Mouse (Mus musculus): ENCODE data around the gene Isy1. TPM values are rescaled to one million over a fixed set of nuclear protein-coding genes. Genes with fewer than 3 reads are reported as not detected.

Gene Isy1
- polyA plus RNA-seq, 1 experiment, result 44.4 TPM

DNA sequence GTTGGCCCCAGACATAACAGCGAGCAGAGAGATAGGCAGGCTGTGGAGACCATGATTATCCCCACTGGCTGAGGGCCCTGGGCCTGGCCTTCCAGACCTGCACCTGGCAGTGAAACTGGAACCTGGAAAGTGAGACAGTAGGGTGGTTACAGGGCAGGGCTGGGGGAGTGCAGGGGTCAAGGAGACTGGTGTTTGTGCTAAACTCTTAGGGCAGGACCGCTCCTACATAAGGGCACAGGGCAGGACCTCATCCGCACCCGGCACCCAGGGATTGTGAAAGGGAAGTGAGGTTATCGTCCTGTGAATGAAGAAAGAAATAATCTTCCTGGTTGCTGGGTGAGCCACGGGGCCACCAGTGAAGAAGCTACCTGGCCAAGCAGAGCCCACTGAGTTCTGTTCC lies 48.8 kb downstream of the Isy1 start:
- TF ChIP-seq MAX (IDR thresholded peaks at IDR 0.05), result no peak
- no peak for TF ChIP-seq FOSL1 (IDR thresholded peaks at IDR 0.05; ENCODE audit: insufficient read depth, low read length, poor library complexity, severe bottlenecking)
- no peak for TF ChIP-seq CEBPB (IDR thresholded peaks at IDR 0.05; ENCODE audit: low read depth)
- TF ChIP-seq MYOG (IDR thresholded peaks at IDR 0.05; ENCODE audit: control insufficient read depth, extremely low read depth, insufficient read length), result no peak
- TF ChIP-seq USF1 (IDR thresholded peaks at IDR 0.05; ENCODE audit: low read depth), result no peak
- no peak for TF ChIP-seq CTCF (IDR thresholded peaks at IDR 0.05; ENCODE audit: control insufficient read depth, insufficient read depth, insufficient read length)
- TF ChIP-seq MYOD1 (IDR thresholded peaks at IDR 0.05; ENCODE audit: control insufficient read depth, insufficient read length, low read depth), result no peak
- H3K79me3 ChIP-seq (ENCODE audit: low read depth), result no peaks in the 10 kb centered on the region
- no peaks in the 10 kb centered on the region for H3K36me3 ChIP-seq (ENCODE audit: control insufficient read depth, insufficient read depth)
- H3K4me3 ChIP-seq (ENCODE audit: insufficient read depth, poor library complexity, severe bottlenecking), result no peak overlapping the region
- H3K27me3 ChIP-seq (ENCODE audit: control insufficient read depth, insufficient read depth, insufficient read length), result no peaks in the 10 kb centered on the region
- no peaks in the 10 kb centered on the region for H3K79me2 ChIP-seq (ENCODE audit: control insufficient read depth, insufficient read depth)
- no peak overlapping the region for H3ac ChIP-seq (ENCODE audit: control insufficient read depth, insufficient read length, low read depth)

DNA sequence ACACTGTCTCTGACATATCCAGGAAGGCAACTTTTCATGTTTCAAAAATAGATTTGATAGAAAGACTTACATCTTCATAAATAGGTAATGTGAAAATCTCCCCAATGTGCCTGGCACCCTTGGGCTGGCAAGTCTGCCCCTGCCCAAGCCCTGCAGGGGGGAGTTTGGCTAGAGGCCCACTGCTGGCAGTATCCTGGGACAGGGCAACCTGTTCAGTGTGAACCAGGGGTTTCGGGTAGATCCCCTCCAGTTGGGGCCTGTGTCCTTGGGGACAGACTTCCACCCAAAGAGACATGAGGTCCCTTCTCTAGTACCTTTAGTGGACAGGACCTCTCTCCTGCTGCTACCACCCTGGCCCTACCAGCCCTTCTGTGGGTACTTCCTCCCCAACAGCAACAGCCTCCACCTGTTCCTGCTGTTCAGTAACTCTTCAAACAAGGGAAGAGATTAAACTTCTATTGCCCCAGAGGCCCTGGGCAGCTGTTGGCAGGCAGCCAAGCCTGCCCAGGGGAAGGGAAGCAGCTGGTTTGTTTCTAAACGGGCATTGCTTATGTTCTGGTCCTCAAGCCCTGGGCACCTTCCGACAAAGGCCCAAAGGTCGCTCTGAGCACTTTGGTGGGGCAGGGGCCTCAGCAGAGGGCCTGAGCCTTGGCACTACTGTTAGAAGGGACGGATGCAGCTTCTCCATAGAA lies 49.6 kb downstream of the Isy1 start:
- H3K79me3 ChIP-seq (ENCODE audit: low read depth), result no peaks in the 10 kb centered on the region
- H3ac ChIP-seq (ENCODE audit: control insufficient read depth, insufficient read length, low read depth), result no peak overlapping the region
- TF ChIP-seq USF1 (IDR thresholded peaks at IDR 0.05; ENCODE audit: low read depth) (no peak), CTCF (IDR thresholded peaks at IDR 0.05; ENCODE audit: control insufficient read depth, insufficient read depth, insufficient read length) (no peak), FOSL1 (IDR thresholded peaks at IDR 0.05; ENCODE audit: insufficient read depth, low read length, poor library complexity, severe bottlenecking) (no peak), MYOD1 (IDR thresholded peaks at IDR 0.05; ENCODE audit: control insufficient read depth, insufficient read length, low read depth) (peak; percentile 34)
- H3K36me3 ChIP-seq (ENCODE audit: control insufficient read depth, insufficient read depth), result no peaks in the 10 kb centered on the region
- H3K27me3 ChIP-seq (ENCODE audit: control insufficient read depth, insufficient read depth, insufficient read length), result no peaks in the 10 kb centered on the region
- no peaks in the 10 kb centered on the region for H3K79me2 ChIP-seq (ENCODE audit: control insufficient read depth, insufficient read depth)
- no peak overlapping the region for H3K4me3 ChIP-seq (ENCODE audit: insufficient read depth, poor library complexity, severe bottlenecking)

DNA sequence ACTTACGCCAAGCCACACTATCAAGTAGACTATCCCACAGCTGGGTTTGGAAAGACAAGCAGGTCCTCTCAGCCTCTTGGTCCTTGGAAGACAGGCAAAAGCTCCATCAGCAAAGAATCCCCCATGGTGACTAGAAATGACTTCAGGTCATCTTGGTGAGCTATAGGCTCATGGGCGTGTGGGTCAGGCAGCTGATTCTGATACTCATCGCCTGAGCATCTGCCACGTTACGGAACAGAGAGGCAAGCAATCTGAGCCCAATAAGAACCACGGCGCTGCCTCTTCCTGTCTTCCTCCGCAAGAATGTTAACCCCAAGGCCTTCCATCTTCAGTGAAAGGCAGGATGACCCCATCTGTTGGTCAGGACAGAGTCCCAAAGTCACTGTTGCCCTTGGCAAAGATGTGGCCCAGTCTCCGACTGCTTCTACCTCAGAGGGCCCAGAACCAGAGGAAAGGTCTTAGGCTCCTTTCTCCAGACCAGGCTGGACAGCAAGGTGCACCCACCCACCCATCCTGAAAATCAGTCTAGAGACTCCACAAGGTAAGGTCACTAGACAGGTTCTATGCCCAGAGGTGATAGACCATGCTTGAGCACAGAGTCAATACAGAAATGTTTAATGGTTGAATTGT lies 50.2 kb downstream of the Isy1 start:
- H3K36me3 ChIP-seq (ENCODE audit: control insufficient read depth, insufficient read depth), result no peaks in the 10 kb centered on the region
- TF ChIP-seq CEBPB (IDR thresholded peaks at IDR 0.05; ENCODE audit: low read depth) (no peak), CTCF (IDR thresholded peaks at IDR 0.05; ENCODE audit: control insufficient read depth, insufficient read depth, insufficient read length) (no peak), MYOG (IDR thresholded peaks at IDR 0.05; ENCODE audit: control insufficient read depth, extremely low read depth, insufficient read length) (no peak), USF1 (IDR thresholded peaks at IDR 0.05; ENCODE audit: low read depth) (no peak), FOSL1 (IDR thresholded peaks at IDR 0.05; ENCODE audit: insufficient read depth, low read length, poor library complexity, severe bottlenecking) (no peak), MAX (IDR thresholded peaks at IDR 0.05) (no peak), MYOD1 (IDR thresholded peaks at IDR 0.05; ENCODE audit: control insufficient read depth, insufficient read length, low read depth) (no peak)

DNA sequence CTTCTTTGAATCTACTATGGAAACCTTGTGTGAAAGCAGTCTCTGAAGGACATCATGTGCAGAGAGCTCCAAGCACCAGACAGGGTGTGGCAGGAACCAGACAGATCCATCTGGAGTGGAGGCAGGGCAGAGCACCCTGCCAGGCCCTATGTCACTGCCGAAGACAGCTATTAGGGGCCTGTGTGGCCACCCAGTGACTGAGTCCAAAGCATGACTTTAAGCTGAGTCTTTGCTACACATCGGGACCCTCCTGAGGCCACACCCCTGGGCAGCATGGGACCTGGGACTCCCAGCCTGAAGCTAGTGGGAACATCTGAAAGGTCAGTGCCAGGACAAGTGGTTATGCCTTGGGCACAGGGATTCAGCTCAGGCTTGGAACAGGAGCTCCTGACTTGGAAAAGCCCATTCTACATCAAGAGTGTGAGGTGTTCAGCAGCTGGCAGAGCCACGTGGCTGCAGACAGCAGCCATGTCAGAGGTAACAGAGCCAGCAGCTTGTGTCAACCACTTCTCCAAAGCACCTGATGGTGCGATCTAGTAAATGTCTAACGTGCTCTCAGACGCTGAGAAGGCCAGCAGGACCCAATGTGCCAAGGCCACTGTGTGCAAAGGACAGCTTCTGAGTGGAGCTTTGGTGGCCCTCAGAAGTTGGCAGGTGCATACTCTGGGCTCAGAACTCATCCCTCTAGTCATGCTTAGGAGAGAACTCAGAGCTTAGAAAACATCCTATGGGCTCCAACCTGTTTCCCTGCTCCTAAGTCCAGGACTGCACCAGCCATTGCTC lies 51.3 kb downstream of the Isy1 start:
- Histone ChIP-seq H3K36me3 (ENCODE audit: control insufficient read depth, insufficient read depth) (no peaks in the 10 kb centered on the region), H3ac (ENCODE audit: control insufficient read depth, insufficient read length, low read depth) (no peak overlapping the region), H3K79me2 (ENCODE audit: control insufficient read depth, insufficient read depth) (no peaks in the 10 kb centered on the region), H3K79me3 (ENCODE audit: low read depth) (no peaks in the 10 kb centered on the region), H3K27me3 (ENCODE audit: control insufficient read depth, insufficient read depth, insufficient read length) (no peaks in the 10 kb centered on the region), H3K4me3 (ENCODE audit: insufficient read depth, poor library complexity, severe bottlenecking) (no peak overlapping the region)
- no peak for TF ChIP-seq FOSL1 (IDR thresholded peaks at IDR 0.05; ENCODE audit: insufficient read depth, low read length, poor library complexity, severe bottlenecking)
- TF ChIP-seq CEBPB (IDR thresholded peaks at IDR 0.05; ENCODE audit: low read depth), result no peak
- TF ChIP-seq CTCF (IDR thresholded peaks at IDR 0.05; ENCODE audit: control insufficient read depth, insufficient read depth, insufficient read length), result no peak
- TF ChIP-seq MYOD1 (IDR thresholded peaks at IDR 0.05; ENCODE audit: control insufficient read depth, insufficient read length, low read depth), result no peak
- TF ChIP-seq MYOG (IDR thresholded peaks at IDR 0.05; ENCODE audit: control insufficient read depth, extremely low read depth, insufficient read length), result no peak
- no peak for TF ChIP-seq USF1 (IDR thresholded peaks at IDR 0.05; ENCODE audit: low read depth)
- no peak for TF ChIP-seq MAX (IDR thresholded peaks at IDR 0.05)

More for the DNA sequence above, 50.2 kb downstream of the Isy1 start:
- Histone ChIP-seq H3K79me3 (ENCODE audit: low read depth) (no peaks in the 10 kb centered on the region), H3K27me3 (ENCODE audit: control insufficient read depth, insufficient read depth, insufficient read length) (no peaks in the 10 kb centered on the region), H3K79me2 (ENCODE audit: control insufficient read depth, insufficient read depth) (no peaks in the 10 kb centered on the region), H3K4me3 (ENCODE audit: insufficient read depth, poor library complexity, severe bottlenecking) (no peak overlapping the region), H3ac (ENCODE audit: control insufficient read depth, insufficient read length, low read depth) (no peak overlapping the region)

DNA sequence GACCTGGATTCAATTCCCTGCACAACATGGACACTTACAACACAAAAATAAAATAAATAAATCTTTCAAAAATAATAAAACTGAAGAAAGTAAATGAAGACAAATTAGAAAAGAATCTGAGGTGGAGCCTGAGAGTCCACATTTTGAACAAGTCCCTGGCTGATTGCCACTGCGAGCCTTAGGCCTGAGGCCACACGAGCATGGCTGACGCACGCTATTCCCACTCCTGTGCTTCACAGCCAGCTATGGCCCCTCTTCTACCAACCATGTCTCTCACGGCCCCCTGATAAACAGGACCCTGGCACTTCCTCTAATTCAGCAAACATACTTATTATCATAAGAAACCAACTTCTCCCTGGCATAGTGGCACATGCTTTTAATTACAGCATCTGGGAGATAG lies 52.0 kb downstream of the Isy1 start:
- Histone ChIP-seq H3ac (ENCODE audit: control insufficient read depth, insufficient read length, low read depth) (no peak overlapping the region), H3K36me3 (ENCODE audit: control insufficient read depth, insufficient read depth) (no peaks in the 10 kb centered on the region), H3K4me3 (ENCODE audit: insufficient read depth, poor library complexity, severe bottlenecking) (no peak overlapping the region)

More for the DNA sequence above, 52.0 kb downstream of the Isy1 start:
- H3K79me2 ChIP-seq (ENCODE audit: control insufficient read depth, insufficient read depth), result no peaks in the 10 kb centered on the region
- TF ChIP-seq USF1 (IDR thresholded peaks at IDR 0.05; ENCODE audit: low read depth) (no peak), CTCF (IDR thresholded peaks at IDR 0.05; ENCODE audit: control insufficient read depth, insufficient read depth, insufficient read length) (no peak), MAX (IDR thresholded peaks at IDR 0.05) (no peak), FOSL1 (IDR thresholded peaks at IDR 0.05; ENCODE audit: insufficient read depth, low read length, poor library complexity, severe bottlenecking) (no peak), CEBPB (IDR thresholded peaks at IDR 0.05; ENCODE audit: low read depth) (no peak), MYOD1 (IDR thresholded peaks at IDR 0.05; ENCODE audit: control insufficient read depth, insufficient read length, low read depth) (no peak), MYOG (IDR thresholded peaks at IDR 0.05; ENCODE audit: control insufficient read depth, extremely low read depth, insufficient read length) (no peak)
- H3K79me3 ChIP-seq (ENCODE audit: low read depth), result no peaks in the 10 kb centered on the region
- no peaks in the 10 kb centered on the region for H3K27me3 ChIP-seq (ENCODE audit: control insufficient read depth, insufficient read depth, insufficient read length)
